Mouse (Mus musculus) limb, embryonic 11.5 days (tissue): ENCODE data around the gene Clec1b. TPM values are rescaled to one million over a fixed set of nuclear protein-coding genes. Genes with fewer than 3 reads are reported as not detected.

Experiments
- ATAC-seq: fragments of 200-750 bp; cut with Nextera tagmentation; 2 replicates; pipeline ENCODE4 v1.8.0; 2017; ENCODE audit warnings: low read depth; ENCODE audit not compliant: insufficient number of reproducible peaks, low FRiP score, low TSS enrichment
- DNase-seq: peaks from one replicate; pipeline ENCODE4 v3.0.0-alpha.2; 2015; ENCODE audit warnings: low spot score
- H3K27ac ChIP-seq: fragments of 300-500 bp; sonication (generic); replicated peaks from 2 replicates; pipeline ENCODE4 v1.5.1; 2014; ENCODE audit warnings: low read depth, mild to moderate bottlenecking, low read length
- H3K27me3 ChIP-seq: fragments of 300-500 bp; sonication (generic); 2 replicates; pipeline ENCODE4 v1.6.1; 2014; ENCODE audit warnings: mild to moderate bottlenecking, low read length, mixed read lengths; ENCODE audit not compliant: control insufficient read depth, insufficient read depth
- H3K36me3 ChIP-seq: fragments of 300-500 bp; sonication (generic); 2 replicates; pipeline ENCODE4 v1.6.1; 2014; ENCODE audit warnings: mild to moderate bottlenecking, low read length, moderate library complexity, mixed read lengths; ENCODE audit not compliant: control insufficient read depth, insufficient read depth
- H3K4me1 ChIP-seq: fragments of 300-500 bp; sonication (generic); 2 replicates; pipeline ENCODE4 v1.6.1; 2014; ENCODE audit warnings: low read length, mixed read lengths; ENCODE audit not compliant: control insufficient read depth, insufficient read depth
- H3K4me2 ChIP-seq: fragments of 300-500 bp; sonication (generic); 2 replicates; pipeline ENCODE4 v1.6.1; 2014; ENCODE audit warnings: low read depth, mild to moderate bottlenecking, moderate library complexity; ENCODE audit not compliant: severe bottlenecking
- H3K4me3 ChIP-seq: fragments of 300-500 bp; sonication (generic); 2 replicates; pipeline ENCODE4 v1.5.1; 2014; ENCODE audit warnings: low read depth, low read length
- H3K9ac ChIP-seq: fragments of 300-500 bp; sonication (generic); 2 replicates; pipeline ENCODE4 v1.6.1; 2014; ENCODE audit warnings: mild to moderate bottlenecking, low read length
- H3K9me3 ChIP-seq: fragments of 300-500 bp; sonication (generic); 2 replicates; pipeline ENCODE4 v1.6.1; 2016; ENCODE audit warnings: low read length; ENCODE audit not compliant: control insufficient read depth
- WGBS: fragments of 180-500 bp; shearing (Covaris S2); extraction: QIAGEN DNeasy Blood & Tissue Kit; methylation state at CpG from one replicate; pipeline ENCODE4 v1.1.7; 2014; 5-methylcytosine and 5-hydroxymethylcytosine counted together
- polyA plus RNA-seq: library from polyadenylated mRNA; unstranded; fragments of >200 nt; fragmentation: Nextera tagmentation; extraction: Ambion mirVana; gene quantifications from 2 replicates; pipeline ENCODE4 v1.2.1, GENCODE M21; 2014

The Clec1b gene
- polyA plus RNA-seq, 1 experiment from 2014 or later = 6.0 TPM

GRCm38 (mm10) chr6:129451411-129452039 lies 54.4 kb downstream of the Clec1b start, which contains the start of gene Clec1a:
TSS of gene Clec1a (minus strand) at chr6:129452000.
- ATAC-seq = no peak
- no peak within 1 kb of the TSS for H3K9ac ChIP-seq
- H3K36me3 ChIP-seq = no peaks in the 10 kb centered on the region
- no peak within 1 kb of the TSS for H3K27ac ChIP-seq
- no peaks in the 10 kb centered on the region for H3K27me3 ChIP-seq
- no peaks in the 10 kb centered on the region for H3K4me1 ChIP-seq
- no peaks in the 10 kb centered on the region for H3K9me3 ChIP-seq
- 69% methylated on average over 13 of the region's 13 CpGs for WGBS
- H3K4me3 ChIP-seq = no peak within 1 kb of the TSS
- peak; percentile 23 for DNase-seq
- no peak within 1 kb of the TSS for H3K4me2 ChIP-seq

Other genes with a start within 250 kb of the Clec1b start
- 0.16 TPM in 1 of 2 replicates, not detected in the other for gene Clec2d, start 216.7 kb upstream of the Clec1b start, polyA plus RNA-seq
- 0.11 and 0.28 TPM in 2 replicates for gene Cd69, start 121.9 kb upstream of the Clec1b start, polyA plus RNA-seq
- not detected in 2 replicates for gene 4922502D21Rik, start 65.5 kb upstream of the Clec1b start, polyA plus RNA-seq
- gene Clec12a, start 54.6 kb upstream of the Clec1b start, polyA plus RNA-seq = 0.14 and 0.29 TPM in 2 replicates
- gene Clec12b, start 11.4 kb upstream of the Clec1b start, polyA plus RNA-seq = not detected in 2 replicates
- 0.41 and 0.44 TPM in 2 replicates for gene Clec9a, start 11.6 kb downstream of the Clec1b start, polyA plus RNA-seq
- 1.6 and 2.3 TPM in 2 replicates for gene Clec1a, start 54.7 kb downstream of the Clec1b start, polyA plus RNA-seq
- gene Olr1, start 109.9 kb downstream of the Clec1b start, polyA plus RNA-seq = 0.38 TPM in 1 of 2 replicates, not detected in the other
- not detected in 2 replicates for gene Tmem52b, start 115.3 kb downstream of the Clec1b start, polyA plus RNA-seq
- gene Gabarapl1, start 135.9 kb downstream of the Clec1b start, polyA plus RNA-seq = 11.7 and 12.2 TPM in 2 replicates
- gene Klre1, start 180.6 kb downstream of the Clec1b start, polyA plus RNA-seq = not detected in 2 replicates
- not detected in 2 replicates for gene Klrd1, start 194.5 kb downstream of the Clec1b start, polyA plus RNA-seq
- not detected in 2 replicates for gene Klrk1, start 226.6 kb downstream of the Clec1b start, polyA plus RNA-seq
- gene Klrc3, start 246.0 kb downstream of the Clec1b start, polyA plus RNA-seq = not detected in 2 replicates